Mouse (Mus musculus) layer of hippocampus, adult 9-10 months (tissue): ENCODE measurements around the gene Pla2g12b.

Experiments used
- DNase-seq: peaks from one replicate; pipeline ENCODE4 v3.0.0; 2022; ENCODE audit warnings: low spot score

Gene Pla2g12b

GRCm38 (mm10) chr10:59413711-59414110 is 10.3 kb downstream of the Pla2g12b start:
- DNase-seq = no peak

DNA sequence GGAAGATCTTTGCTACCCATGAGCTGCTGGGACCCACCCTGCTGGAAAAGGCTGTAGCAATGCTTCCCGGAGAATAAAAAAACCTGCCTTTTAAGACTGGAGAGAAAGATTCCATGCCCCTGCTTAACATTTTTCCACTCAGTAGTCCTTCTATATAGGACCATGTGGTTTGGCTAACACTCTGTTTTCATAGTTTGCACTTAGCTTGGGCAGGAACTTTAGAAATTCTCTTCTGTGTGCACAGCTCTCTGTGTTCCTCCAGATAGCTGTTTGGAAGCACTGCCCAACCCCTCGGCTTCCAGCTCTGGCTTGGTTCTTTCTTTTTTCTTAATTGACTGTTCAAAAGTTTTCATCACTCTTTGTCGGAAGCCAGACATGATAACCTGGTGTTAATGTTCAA is 13.2 kb downstream of the Pla2g12b start:
- no peak for DNase-seq

GRCm38 (mm10) chr10:59419516-59419915 is 16.1 kb downstream of the Pla2g12b start:
- DNase-seq = no peak

DNA sequence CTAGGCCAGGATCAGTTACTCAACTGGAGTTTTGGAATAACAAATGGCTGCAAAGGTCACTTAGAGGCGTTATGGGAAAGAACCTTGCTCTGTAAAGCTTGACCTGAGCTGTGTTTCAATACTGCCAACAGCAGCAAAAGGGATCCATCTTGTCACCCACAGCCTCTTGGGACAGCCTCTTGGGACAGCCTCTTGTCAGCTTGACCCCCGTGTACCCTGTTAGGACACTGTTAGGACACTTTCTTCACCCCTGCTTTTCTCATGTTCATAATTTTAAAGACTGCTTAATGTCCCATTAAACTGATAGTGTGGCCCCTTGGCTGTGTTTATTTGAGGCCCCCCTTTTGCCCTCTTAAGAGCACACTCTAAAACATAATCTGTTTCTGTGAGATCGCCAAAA is 21.0 kb downstream of the Pla2g12b start:
- DNase-seq = no peak

- no peak for DNase-seq
These were observed 21.9 kb downstream of the Pla2g12b start for GRCm38 (mm10) chr10:59425369-59425768.

DNA sequence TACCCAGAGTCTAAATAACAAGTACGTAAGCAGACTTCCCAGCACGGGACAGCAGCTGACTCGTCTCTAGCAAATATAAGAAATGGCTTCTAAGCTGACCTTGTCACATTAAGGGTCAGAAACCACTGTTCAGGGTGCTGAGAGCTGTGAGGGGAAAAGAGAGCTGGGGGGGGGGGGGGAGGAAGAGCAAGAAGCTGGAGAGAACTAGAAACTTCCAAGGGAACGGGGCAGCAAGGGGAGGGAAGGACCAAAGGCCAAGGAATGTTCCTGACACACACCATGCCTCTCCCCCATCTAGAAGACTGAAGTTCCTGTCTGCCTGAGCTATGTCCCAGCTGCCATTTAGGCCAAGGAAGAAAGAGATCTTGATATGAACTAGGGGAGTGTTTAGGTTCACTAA is 22.9 kb downstream of the Pla2g12b start:
- DNase-seq = no peak

DNA sequence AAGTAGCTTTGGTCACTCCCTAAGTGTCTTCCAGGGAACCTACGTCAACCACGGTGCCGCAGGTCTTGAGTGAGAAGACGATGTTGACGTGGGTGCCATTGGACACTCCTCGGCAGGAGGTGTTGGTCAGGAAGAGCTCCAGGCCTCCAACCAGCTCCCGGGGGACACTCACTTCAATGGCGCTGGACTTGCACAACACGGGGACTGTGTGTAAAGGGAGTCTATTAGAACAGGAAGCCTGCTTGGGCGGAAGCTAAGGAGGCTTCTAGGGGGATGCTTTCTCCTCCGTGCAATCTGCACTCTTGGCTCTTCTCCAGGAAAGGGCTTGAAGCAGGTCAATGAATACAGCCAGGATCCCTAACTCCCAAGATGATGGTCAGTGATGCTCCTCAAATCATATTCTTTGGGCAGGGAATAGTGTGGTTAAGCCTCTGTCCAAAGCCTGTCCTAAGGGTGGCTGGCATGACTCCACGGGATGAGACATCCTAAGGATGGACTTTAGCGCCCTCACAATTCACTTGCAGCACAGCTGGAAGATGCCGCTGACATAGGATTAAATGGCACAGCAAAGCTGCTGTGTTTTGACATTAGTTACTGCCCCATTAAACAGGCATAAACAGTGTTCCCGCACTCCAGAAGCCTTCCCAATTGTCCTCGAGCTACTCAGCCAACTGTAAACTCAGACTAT is 26.1 kb downstream of the Pla2g12b start:
- no peak for DNase-seq

DNA sequence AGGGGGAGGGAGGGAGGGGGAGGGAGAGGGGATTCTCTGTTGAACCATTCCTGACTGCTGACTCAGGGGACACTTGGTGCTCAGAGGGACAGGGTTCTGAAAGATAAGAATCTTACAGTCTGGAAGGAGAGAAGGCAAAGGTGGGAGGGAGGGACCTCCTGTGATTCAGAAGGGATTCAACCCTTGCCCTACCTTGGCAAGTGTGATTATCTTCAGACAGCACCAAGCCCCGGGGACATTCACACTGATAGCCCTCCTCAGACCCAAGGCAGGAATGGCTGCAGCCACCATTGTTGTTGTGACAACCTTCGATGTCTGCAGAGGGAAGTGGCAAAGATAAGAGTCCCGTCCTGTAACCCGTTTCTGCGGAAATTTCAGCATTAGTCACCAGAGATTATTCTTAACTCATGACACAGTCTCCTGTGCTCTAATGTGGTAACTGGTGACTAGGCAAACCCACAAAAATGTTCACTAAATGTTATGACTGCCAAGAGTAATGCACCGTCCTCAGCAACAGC is 27.3 kb downstream of the Pla2g12b start:
- no peak for DNase-seq

GRCm38 (mm10) chr10:59435746-59436145 is 32.3 kb downstream of the Pla2g12b start:
- DNase-seq = no peak

DNA sequence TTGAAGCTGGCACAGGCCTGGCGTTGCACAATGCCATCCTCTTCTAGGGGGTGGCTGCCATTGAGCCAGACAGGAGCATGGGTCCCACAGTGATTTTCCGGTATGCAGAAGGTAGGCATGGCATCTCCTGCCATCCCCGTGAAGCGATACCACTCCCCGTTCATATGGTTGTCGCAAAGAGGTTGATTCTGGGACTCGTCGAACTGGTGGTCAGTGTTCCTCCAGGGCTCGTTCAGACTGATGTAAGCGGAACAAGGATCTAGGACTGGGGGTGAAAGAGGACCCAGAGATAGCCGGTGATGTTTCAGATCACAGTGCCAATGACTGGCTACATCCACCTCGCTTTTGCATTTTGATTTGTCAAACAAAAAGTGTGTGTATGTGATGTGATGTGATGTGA is 35.2 kb downstream of the Pla2g12b start:
- no peak for DNase-seq

- no peak for DNase-seq
These were observed 36.1 kb downstream of the Pla2g12b start for GRCm38 (mm10) chr10:59439508-59439931.

DNA sequence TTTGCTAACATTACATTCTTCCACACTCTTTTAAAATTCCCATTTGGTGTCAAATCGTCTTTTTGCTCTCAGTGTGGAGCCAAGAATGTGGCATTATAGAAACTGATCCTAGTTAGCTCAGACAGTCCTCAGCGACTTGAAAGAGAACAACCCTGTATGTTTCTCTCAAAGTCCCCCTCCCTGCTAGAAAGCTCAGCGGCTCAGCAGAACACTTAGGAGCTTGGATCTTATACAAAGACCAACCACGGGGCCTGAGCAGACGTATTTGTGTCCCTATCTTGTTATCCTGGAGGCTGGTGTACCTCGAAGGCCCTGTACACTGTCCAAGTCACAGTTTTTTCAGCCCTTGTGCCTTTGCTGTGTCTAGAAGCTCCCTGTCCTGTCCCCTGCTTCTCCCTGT is 36.7 kb downstream of the Pla2g12b start:
- no peak for DNase-seq

DNA sequence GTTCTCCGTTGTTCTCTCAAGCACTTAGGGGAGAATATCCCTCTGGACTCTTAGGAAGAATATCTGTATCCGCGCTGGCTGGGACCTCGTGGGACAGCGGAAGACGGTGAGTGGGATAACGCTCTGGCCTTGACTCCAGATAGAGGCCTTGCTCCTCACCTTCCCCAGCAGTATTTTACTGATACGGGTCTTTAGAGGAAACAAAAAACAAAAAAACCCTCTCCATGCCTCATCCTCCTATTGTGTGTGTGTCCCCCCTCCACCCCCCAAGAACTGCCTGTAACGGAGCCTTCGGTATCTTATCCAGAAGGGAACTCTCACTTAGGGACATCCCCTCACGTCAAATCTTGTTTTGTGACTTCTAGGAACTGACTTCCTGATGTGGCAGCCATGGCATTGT is 38.3 kb downstream of the Pla2g12b start, which contains the start of gene Oit3:
Oit3 (minus strand) TSS at position 44 of the 400 bp plus-strand sequence.
- no peak for DNase-seq

GRCm38 (mm10) chr10:59443212-59443611 is 39.8 kb downstream of the Pla2g12b start:
- DNase-seq = no peak

GRCm38 (mm10) chr10:59444106-59444505 is 40.6 kb downstream of the Pla2g12b start:
- no peak for DNase-seq

GRCm38 (mm10) chr10:59444635-59445034 is 41.2 kb downstream of the Pla2g12b start:
- no peak for DNase-seq

DNA sequence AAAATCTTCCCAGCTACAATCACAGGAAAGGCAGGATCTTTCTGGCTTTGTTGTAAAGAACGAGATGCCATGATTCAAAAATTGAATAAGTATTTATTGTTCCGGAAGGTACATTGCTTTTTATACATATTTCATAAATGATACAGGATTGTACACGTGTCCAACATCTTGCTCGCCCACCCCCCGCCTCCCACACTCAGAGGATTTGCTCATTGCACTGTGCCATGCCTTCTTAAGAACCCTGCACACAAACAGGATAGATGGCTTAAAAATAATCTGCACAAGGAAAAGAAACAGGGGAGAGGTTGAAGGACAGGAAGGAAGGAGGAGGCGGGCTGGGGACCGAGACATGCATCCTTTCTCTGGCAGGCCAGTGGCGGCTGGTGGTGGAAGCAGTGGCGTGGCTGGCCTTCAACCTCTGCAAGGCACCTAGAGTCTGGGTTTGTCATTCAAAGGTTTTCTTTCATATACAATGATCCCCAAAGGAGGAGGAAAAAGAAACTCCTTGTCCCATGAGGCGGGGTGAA is 43.5 kb downstream of the Pla2g12b start:
- no peak for DNase-seq

GRCm38 (mm10) chr10:59447546-59447945 is 44.1 kb downstream of the Pla2g12b start:
- no peak for DNase-seq

GRCm38 (mm10) chr10:59451839-59452238 is 48.4 kb downstream of the Pla2g12b start:
- DNase-seq = no peak

GRCm38 (mm10) chr10:59454631-59455030 is 51.2 kb downstream of the Pla2g12b start:
- DNase-seq = no peak

DNA sequence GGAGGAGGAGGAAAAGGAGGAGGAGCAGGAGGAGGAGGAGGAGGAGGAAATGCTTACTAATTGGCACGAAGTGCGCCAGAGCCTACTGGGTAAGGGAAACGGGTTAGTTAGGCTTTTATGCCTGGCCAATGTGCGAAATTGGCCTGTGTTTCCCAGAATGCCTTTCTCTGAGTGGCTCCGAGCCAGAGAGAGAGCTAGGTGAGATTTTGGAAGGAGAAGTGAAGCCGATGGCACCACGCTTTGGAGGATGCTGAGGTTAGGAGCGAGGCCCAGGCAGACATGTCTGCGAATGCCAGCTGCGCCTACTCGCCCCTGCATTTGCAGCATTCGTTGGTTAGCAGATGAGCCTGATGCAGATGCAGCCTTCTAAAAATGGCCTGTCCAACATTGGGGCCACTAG is 56.3 kb downstream of the Pla2g12b start:
- no peak for DNase-seq

DNA sequence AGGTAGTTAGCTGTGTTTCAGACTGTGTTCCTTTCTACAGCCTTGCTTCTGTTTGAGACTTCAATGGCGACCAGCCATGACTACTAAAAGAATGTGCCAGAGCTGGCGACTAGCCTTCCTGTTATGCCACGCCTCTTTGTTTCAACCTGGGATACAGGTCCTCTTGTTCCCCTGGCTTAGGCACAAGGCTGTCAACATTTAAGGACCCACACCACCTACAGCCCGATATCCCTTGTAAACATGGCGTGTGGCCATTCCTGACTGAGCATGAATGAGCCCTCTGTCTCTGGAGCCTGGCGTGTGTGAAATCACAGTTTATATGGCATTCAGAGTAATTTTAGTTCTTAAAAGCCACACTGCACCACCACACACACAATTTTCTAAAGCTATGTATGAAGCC is 58.8 kb downstream of the Pla2g12b start:
- no peak for DNase-seq

GRCm38 (mm10) chr10:59465546-59465945 is 62.1 kb downstream of the Pla2g12b start:
- no peak for DNase-seq

DNA sequence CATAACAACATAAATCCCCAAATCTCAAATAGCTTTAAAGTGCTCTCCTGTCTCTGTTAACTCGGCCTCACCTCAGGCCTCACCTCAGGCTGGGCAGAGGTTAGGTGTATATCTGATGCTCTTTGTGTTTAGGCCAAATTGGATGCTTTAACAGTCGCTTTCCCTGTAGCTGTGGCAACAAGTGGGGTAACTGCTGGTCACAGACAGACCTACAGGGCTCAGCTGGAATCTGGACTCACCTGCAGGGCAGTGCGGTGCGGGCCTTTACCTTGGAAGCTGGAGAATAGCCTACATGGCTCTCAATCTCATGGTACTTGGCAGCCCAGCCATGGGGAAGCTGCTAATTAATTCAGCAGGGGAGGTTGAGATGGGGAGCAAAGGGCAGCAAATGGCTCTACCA is 63.2 kb downstream of the Pla2g12b start:
- no peak for DNase-seq
